19 mouse cellular contexts compared by ENCODE assay signal in the genomic region with DNA sequence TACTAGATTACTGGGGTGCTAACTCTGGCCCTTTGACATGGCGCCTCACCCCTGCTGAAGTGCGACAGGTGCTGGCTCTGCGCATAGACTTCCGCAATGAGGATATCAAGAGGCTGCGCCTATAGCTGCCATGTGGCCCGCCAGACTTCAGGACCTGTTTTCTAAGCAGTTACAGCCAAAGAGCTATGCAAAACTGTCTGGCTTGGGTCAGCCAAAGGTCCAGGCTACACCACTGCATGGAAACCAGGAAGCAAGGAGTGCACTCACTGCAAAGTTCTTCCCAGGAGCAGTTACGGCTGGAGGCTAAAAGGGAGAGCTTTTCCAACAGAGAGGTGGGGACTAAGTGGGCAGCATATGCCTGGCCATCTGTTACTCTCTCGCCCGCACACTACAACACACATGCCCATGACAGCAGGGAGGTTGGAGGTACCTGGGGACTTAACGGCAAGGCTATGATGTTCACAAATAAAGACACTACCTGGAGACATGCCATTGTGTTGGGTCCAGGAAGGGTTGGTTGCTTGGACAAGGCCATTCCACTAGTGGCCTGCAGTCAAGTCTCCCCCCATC. TPM values are rescaled to one million over a fixed set of nuclear protein-coding genes. Genes with fewer than 3 reads are reported as not detected.
DNase-seq lines count a peak whose midpoint lies in the region; ATAC-seq lines count a peak whose summit lies in the region.
"Had no signal": no experiment of that assay in that cellular context is flagged by ENCODE, and none has a peak within 500 bp of the region (broad histone marks: within the 10 kb centered on the region; RNA-seq: fewer than 3 reads in every experiment).

No protein-coding gene starts in this region.

- peak; percentile 67 for ATAC-seq in frontal cortex, adult (ENCODE audit: low TSS enrichment)
- ATAC-seq: activated CD4-positive, CD25-positive, alpha-beta regulatory T cell, adult 4 months; forebrain, postnatal 0 days; intestine, embryonic 15.5 days; midbrain, embryonic 16.5 days had no signal

- intact Hi-C loops in left cerebral cortex, postnatal 36 days (cut with DNase I) = no loop called here
- intact Hi-C loops in left cerebral cortex, postnatal 10 days (cut with DNase I) = no loop called here

- DNase-seq in frontal cortex, postnatal 14 days (ENCODE audit: low spot score in 2 of 2) = no peak
- peak; percentile 38 to 60 for DNase-seq in left cerebral cortex, postnatal 36 days (ENCODE audit: low spot score in 2 of 2)
- no peak for DNase-seq in left cerebral cortex, postnatal 10 days (ENCODE audit: extremely low spot score in 1 of 2, low spot score in 2 of 2)
- DNase-seq in cerebellum, adult 18-20 months = peak; percentile 85 to 87
- peak; percentile 90 to 91 for DNase-seq in cerebellum, postnatal 25 days
- DNase-seq in spleen, postnatal 10 days (ENCODE audit: low spot score in 2 of 2) = no peak
- no peak for DNase-seq in thymus, postnatal 4 days
- DNase-seq: adrenal gland, postnatal 25 days; forebrain, postnatal 0 days; gastrocnemius, postnatal 14 days; heart, adult 2 months; heart, postnatal 4 days; kidney, postnatal 4 days; liver, embryonic 13.5 days; lung, postnatal 4 days had no signal

RNA-seq across cellular contexts. Expression of a gene that starts 20.5 kb away (rescaled TPM):
- 10 to 100 TPM; 17.2 to 21.7 TPM for total RNA-seq in left cerebral cortex, postnatal 36 days (2021)
- 10 to 100 TPM; 11.5 to 12.0 TPM for total RNA-seq in left cerebral cortex, postnatal 10 days (2021)

RNA-seq across cellular contexts. Expression of a gene that starts 35.2 kb away (rescaled TPM):
- 10 to 100 TPM; 57.9 to 65.3 TPM for total RNA-seq in left cerebral cortex, postnatal 36 days (2021)
- 10 to 100 TPM; 56.0 to 58.3 TPM for total RNA-seq in left cerebral cortex, postnatal 10 days (2021)

RNA-seq across cellular contexts. Expression of a gene that starts 35.4 kb away (rescaled TPM):
- 10 to 100 TPM; 51.7 to 61.4 TPM for total RNA-seq in left cerebral cortex, postnatal 36 days (2021)
- 10 to 100 TPM; 50.8 to 59.0 TPM for total RNA-seq in left cerebral cortex, postnatal 10 days (2021)

RNA-seq across cellular contexts. Expression of a gene that starts 37.9 kb away (rescaled TPM):
- 10 to 100 TPM; 93.3 to 94.1 TPM for total RNA-seq in left cerebral cortex, postnatal 36 days (2021)
- total RNA-seq in left cerebral cortex, postnatal 10 days (2021) = 10 to 100 TPM; 85.5 to 86.1 TPM

Comparison
In these comparisons a context has a peak if more than half of its experiments do, and no peak if none do; other contexts are left out.
1. DNase-seq: peak in left cerebral cortex, postnatal 36 days (2 of 2), cerebellum, adult 18-20 months (2 of 2) and cerebellum, postnatal 25 days (2 of 2); none in frontal cortex, postnatal 14 days (0 of 2), left cerebral cortex, postnatal 10 days (0 of 2), spleen, postnatal 10 days (0 of 2) and thymus, postnatal 4 days (single experiment).